Mouse (Mus musculus) CH12.LX (cell line): Measurements from ENCODE around the gene Kcnc4. TPM values are rescaled to one million over a fixed set of nuclear protein-coding genes. Genes with fewer than 3 reads are reported as not detected.

ENCODE experiments used
- DNase-seq: peaks from one replicate; pipeline ENCODE4 v3.0.0-alpha.2; 2013; ENCODE audit errors: extremely low read depth
- H3K27ac ChIP-seq: 2 replicates; pipeline ENCODE4 v1.5.1; 2012; ENCODE audit warnings: low read depth, mild to moderate bottlenecking, control low read depth, moderate library complexity; ENCODE audit not compliant: insufficient read depth
- H3K27me3 ChIP-seq: replicated peaks from 2 replicates; pipeline ENCODE3; 2012; ENCODE audit warnings: inconsistent platforms
- H3K36me3 ChIP-seq, 2 experiments: replicated peaks in 1 of 2; 2 replicates each; pipeline versions ENCODE3 to v1.6.1; 2012; ENCODE audit warnings: inconsistent platforms in 1 of 2, low read length in 1 of 2, mild to moderate bottlenecking in 1 of 2, mixed read lengths in 1 of 2, moderate library complexity in 1 of 2; ENCODE audit not compliant: control insufficient read depth in 1 of 2, insufficient read depth in 1 of 2
- H3K4me1 ChIP-seq, 2 experiments: 2 replicates each; pipeline ENCODE4 v1.6.1; 2012; ENCODE audit warnings: inconsistent platforms in 1 of 2, moderate library complexity in 1 of 2; ENCODE audit not compliant: insufficient read depth in 2 of 2, control insufficient read depth in 1 of 2
- H3K4me2 ChIP-seq: 2 replicates; pipeline ENCODE4 v1.6.1; 2012; ENCODE audit warnings: low read depth, mild to moderate bottlenecking, control low read depth; ENCODE audit not compliant: poor library complexity, insufficient read depth, severe bottlenecking
- H3K4me3 ChIP-seq, 3 experiments: fragments of 150-350 bp in 1 of 3; sonication (generic) in 1 of 3; replicated peaks in 1 of 3; 2 replicates each; pipeline versions ENCODE3 to v1.5.1; 2011 to 2012; ENCODE audit warnings: low read depth in 2 of 3, low read length in 2 of 3, mild to moderate bottlenecking in 2 of 3, moderate library complexity in 2 of 3, control low read depth in 1 of 3, improper control_type of control experiment in 1 of 3, inconsistent platforms in 1 of 3, mixed read lengths in 1 of 3; ENCODE audit not compliant: poor library complexity in 1 of 3
- H3K79me2 ChIP-seq: replicated peaks from 2 replicates; pipeline ENCODE4 v1.6.1; 2012; ENCODE audit warnings: mild to moderate bottlenecking, moderate library complexity; ENCODE audit not compliant: control insufficient read depth, poor library complexity, insufficient read depth, severe bottlenecking; ENCODE audit errors: extremely low read depth
- H3K9ac ChIP-seq: 2 replicates; pipeline ENCODE4 v1.6.1; 2012; ENCODE audit warnings: low read depth, mild to moderate bottlenecking, control low read depth, moderate library complexity; ENCODE audit not compliant: insufficient read depth
- H3K9me3 ChIP-seq: replicated peaks from 2 replicates; pipeline ENCODE3; 2012; ENCODE audit warnings: low read length, inconsistent platforms, mixed read lengths
- BHLHE40 ChIP-seq: IDR thresholded peaks from 2 replicates; pipeline ENCODE4 v1.6.1; 2011; ENCODE audit warnings: mild to moderate bottlenecking, low read depth, low read length, improper control_type of control experiment
- CTCF ChIP-seq, 2 experiments: IDR thresholded peaks in 1 of 2; conservative IDR thresholded peaks in 1 of 2; 2 replicates each; pipeline ENCODE4 v1.5.1; 2011 to 2012; ENCODE audit warnings: low read depth in 2 of 2, low read length in 2 of 2, improper control_type of control experiment in 1 of 2, inconsistent platforms in 1 of 2, mild to moderate bottlenecking in 1 of 2, moderate library complexity in 1 of 2
- E2F4 ChIP-seq: IDR thresholded peaks from 2 replicates; pipeline ENCODE4 v1.6.1; 2011; ENCODE audit warnings: low read depth, low read length, improper control_type of control experiment; ENCODE audit not compliant: insufficient replicate concordance
- ETS1 ChIP-seq: conservative IDR thresholded peaks from 2 replicates; pipeline ENCODE4 v1.6.1; 2012; ENCODE audit warnings: low read depth, mild to moderate bottlenecking, inconsistent platforms, low read length, improper control_type of control experiment, moderate library complexity
- HCFC1 ChIP-seq: IDR thresholded peaks from 2 replicates; pipeline ENCODE4 v1.6.1; 2012; ENCODE audit warnings: low read depth, mild to moderate bottlenecking, inconsistent platforms, low read length, improper control_type of control experiment
- JUN ChIP-seq: IDR thresholded peaks from 2 replicates; pipeline ENCODE4 v1.6.1; 2011; ENCODE audit warnings: low read depth, mild to moderate bottlenecking, low read length, improper control_type of control experiment, moderate library complexity; ENCODE audit not compliant: insufficient read depth
- JUND ChIP-seq: conservative IDR thresholded peaks from 2 replicates; pipeline ENCODE4 v1.6.1; 2011; ENCODE audit warnings: low read depth, low read length, improper control_type of control experiment
- KAT2A ChIP-seq: IDR thresholded peaks from 2 replicates; pipeline ENCODE4 v1.6.1; 2012; ENCODE audit warnings: low read length, improper control_type of control experiment, inconsistent platforms; ENCODE audit not compliant: insufficient replicate concordance
- MAX ChIP-seq: IDR thresholded peaks from 2 replicates; pipeline ENCODE4 v1.6.1; 2011; ENCODE audit warnings: low read length, improper control_type of control experiment
- POLR2A ChIP-seq: IDR thresholded peaks from 2 replicates; pipeline ENCODE4 v1.6.1; 2011; ENCODE audit warnings: low read depth, mild to moderate bottlenecking, improper control_type of control experiment, low read length
- RCOR1 ChIP-seq: conservative IDR thresholded peaks from 2 replicates; pipeline ENCODE4 v1.6.1; 2012; ENCODE audit warnings: low read depth, mild to moderate bottlenecking, inconsistent platforms, low read length, improper control_type of control experiment
- SMC3 ChIP-seq: IDR thresholded peaks from 2 replicates; pipeline ENCODE4 v1.6.1; 2011; ENCODE audit warnings: low read depth, low read length, improper control_type of control experiment
- TCF12 ChIP-seq: IDR thresholded peaks from 2 replicates; pipeline ENCODE4 v1.6.1; 2014; ENCODE audit warnings: low read depth, mild to moderate bottlenecking, inconsistent platforms, low read length, improper control_type of control experiment
- UBTF ChIP-seq: IDR thresholded peaks from 2 replicates; pipeline ENCODE4 v1.6.1; 2012; ENCODE audit warnings: low read depth, mild to moderate bottlenecking, inconsistent platforms, low read length, improper control_type of control experiment, moderate library complexity
- USF1 ChIP-seq: IDR thresholded peaks from 2 replicates; pipeline ENCODE4 v1.6.1; 2014; ENCODE audit warnings: low read depth, mild to moderate bottlenecking, inconsistent platforms, low read length, improper control_type of control experiment
- USF2 ChIP-seq: conservative IDR thresholded peaks from 2 replicates; pipeline ENCODE4 v1.6.1; 2011; ENCODE audit warnings: low read depth, low read length, improper control_type of control experiment
- ZMIZ1 ChIP-seq: IDR thresholded peaks from 2 replicates; pipeline ENCODE4 v1.6.1; 2012; ENCODE audit warnings: low read depth, mild to moderate bottlenecking, inconsistent platforms, low read length, improper control_type of control experiment
- ZNF384 ChIP-seq: IDR thresholded peaks from 2 replicates; pipeline ENCODE4 v1.6.1; 2012; ENCODE audit warnings: low read depth, low read length, improper control_type of control experiment, inconsistent platforms
- dilution Hi-C: fragments of 300-500 bp; cut with MboI; formaldehyde crosslinking; loops from 2 replicates; pipeline ENCODE4 v1.14.3; 2020; ENCODE audit warnings: low sequenced_read_pairs; ENCODE audit not compliant: extremely low pct_unique_long_range_greater_than_20kb, extremely low pct_ligation_motif_present
- in situ Hi-C: fragments of 300-500 bp; cut with MboI; formaldehyde crosslinking; loops from 3 replicates; pipeline ENCODE4 v1.14.3; 2019; ENCODE audit warnings: low sequenced_read_pairs, low pct_ligation_motif_present, low pct_unique_long_range_greater_than_20kb, mixed read lengths
- polyA plus RNA-seq: library from polyadenylated mRNA; unstranded; fragments of >175 nt; gene quantifications from 2 replicates; pipeline ENCODE4 v1.2.1, GENCODE M21; 2012; ENCODE audit warnings: low read depth; ENCODE audit not compliant: insufficient read length
- total RNA-seq, 2 experiments: library from RNA; depleted of rRNA; stranded (reverse); fragments of 300-350 nt in 1 of 2; fragments of >200 nt in 1 of 2; gene quantifications; 2 replicates each; pipeline ENCODE4 v1.2.3; 2012 to 2014

The Kcnc4 gene
- total RNA-seq (2012; rRNA removed) = not detected in 2 replicates
- total RNA-seq (2014; rRNA removed) = not detected in 2 replicates
- not detected in 2 replicates for polyA plus RNA-seq

- H3K4me1 ChIP-seq = no peaks in the 10 kb centered on the region
- no peaks in the 10 kb centered on the region for H3K36me3 ChIP-seq
- dilution Hi-C loops (no loop called here), in situ Hi-C loops (no loop called here)
- no peak within 1 kb of the TSS for H3K4me3 ChIP-seq
- peaks cover 49% of the 10 kb centered on the region for H3K27me3 ChIP-seq
- no peak for TF ChIP-seq ETS1
- no peak for TF ChIP-seq MAX
- TF ChIP-seq JUN = no peak
- no peak for TF ChIP-seq TCF12
- TF ChIP-seq USF1 = no peak
- no peak for TF ChIP-seq BHLHE40
- no peak for TF ChIP-seq JUND
- no peak for TF ChIP-seq HCFC1
- TF ChIP-seq RCOR1 = no peak
- TF ChIP-seq E2F4 = no peak
- no peak for TF ChIP-seq ZNF384
- TF ChIP-seq CTCF (conservative IDR thresholded peaks at IDR 0.05 in 1 of 2, IDR thresholded peaks at IDR 0.05 in 1 of 2; ENCODE audit: low read depth in 2 of 2, low read length in 2 of 2) = no peak
- TF ChIP-seq UBTF = no peak
- TF ChIP-seq USF2 = no peak
- no peak for TF ChIP-seq SMC3
- TF ChIP-seq POLR2A = no peak
- TF ChIP-seq ZMIZ1 = no peak
- H3K9ac ChIP-seq = no peak within 1 kb of the TSS
- no peak for DNase-seq
- H3K4me2 ChIP-seq = no peak within 1 kb of the TSS
- no peaks in the 10 kb centered on the region for H3K79me2 ChIP-seq
- peaks cover 18% of the 10 kb centered on the region for H3K9me3 ChIP-seq
- no peak within 1 kb of the TSS for H3K27ac ChIP-seq
Observed at GRCm38 (mm10) chr3:107459196-107459772, at the start of gene Kcnc4. Gene Kcnc4 (minus strand): TSS chr3:107459552.

- Histone ChIP-seq H3K27ac (no peak overlapping the region), H3K79me2 (no peaks in the 10 kb centered on the region), H3K9ac (no peak overlapping the region), H3K9me3 (no peaks in the 10 kb centered on the region), H3K27me3 (peaks cover 36% of the 10 kb centered on the region), H3K4me1 (no peaks in the 10 kb centered on the region), H3K4me2 (peak overlapping the region; percentile 22; the same call in 1 of the 2 replicates), H3K4me3 (no peak overlapping the region), H3K36me3 (no peaks in the 10 kb centered on the region)
- no peak for DNase-seq
- peak in 1 of 2 experiments; percentile 37; a peak in 2 of 4 replicates for TF ChIP-seq CTCF (conservative IDR thresholded peaks at IDR 0.05 in 1 of 2, IDR thresholded peaks at IDR 0.05 in 1 of 2; ENCODE audit: low read depth in 2 of 2, low read length in 2 of 2)
- TF ChIP-seq KAT2A = no peak
- dilution Hi-C loops = no loop called here
- in situ Hi-C loops = no loop called here
Observed at GRCm38 (mm10) chr3:107508696-107509095, 49.3 kb upstream of the Kcnc4 start.
